Mouse (Mus musculus): ENCODE measurements around the gene St6galnac3. TPM values are rescaled to one million over a fixed set of nuclear protein-coding genes. Genes with fewer than 3 reads are reported as not detected.
A peak's percentile ranks its signal among the peaks of the same experiment; 100 is the strongest.
"Not testable (repeated sequence)": the region's sequence is repeated elsewhere in the genome, so short reads cannot be mapped to it uniquely, and the experiment has no call there.

The St6galnac3 gene
- polyA plus RNA-seq, 1 experiment from 2014 or later, result 8.5 TPM

- TF ChIP-seq CTCF (IDR thresholded peaks at IDR 0.05; ENCODE audit: low read depth), result no peak
- Histone ChIP-seq H3K27ac (ENCODE audit: low read depth, low read length) (no peak overlapping the region), H3K9me3 (ENCODE audit: control insufficient read depth) (no peaks in the 10 kb centered on the region; the same call in 1 of the 2 replicates), H3K27me3 (replicated peaks; ENCODE audit: control insufficient read depth, insufficient read depth, low read length) (no peaks in the 10 kb centered on the region), H3K4me3 (ENCODE audit: low read depth, low read length) (no peak overlapping the region), H3K36me3 (ENCODE audit: control insufficient read depth, insufficient read depth) (no peaks in the 10 kb centered on the region), H3K9ac (ENCODE audit: low read depth, low read length) (no peak overlapping the region), H3K4me2 (replicated peaks; ENCODE audit: low read depth) (no peak overlapping the region), H3K4me1 (replicated peaks; ENCODE audit: control insufficient read depth, insufficient read depth, low read length) (no peaks in the 10 kb centered on the region)
- 53% methylated on average over 5 of the region's 5 CpGs for WGBS
- no peak for ATAC-seq
Observed at GRCm38 (mm10) chr3:153764760-153765159, 39.8 kb upstream of the St6galnac3 start.

DNA sequence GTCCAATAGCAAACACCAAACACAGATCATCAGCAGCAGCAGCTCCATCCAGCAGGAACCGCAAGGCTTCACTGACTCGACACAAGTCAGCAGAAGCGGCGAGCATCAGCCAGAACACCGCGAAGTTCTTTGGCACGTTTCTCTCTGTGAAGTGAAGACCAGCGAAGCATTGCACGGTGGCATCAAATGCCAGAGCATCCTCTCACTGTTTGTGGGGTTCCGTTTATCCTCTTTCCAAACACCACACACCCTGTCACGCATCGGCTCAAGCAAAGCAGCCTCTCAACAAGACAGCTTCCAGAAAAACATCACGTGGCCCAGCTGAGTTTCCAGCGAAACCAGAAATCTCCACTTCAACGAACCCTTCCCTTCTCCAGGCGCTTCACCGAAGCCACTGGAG, 36.2 kb upstream of the St6galnac3 start:
- Histone ChIP-seq H3K9ac (ENCODE audit: low read depth, low read length) (no peak overlapping the region), H3K4me2 (replicated peaks; ENCODE audit: low read depth) (no peak overlapping the region), H3K36me3 (ENCODE audit: control insufficient read depth, insufficient read depth) (no peaks in the 10 kb centered on the region), H3K27me3 (replicated peaks; ENCODE audit: control insufficient read depth, insufficient read depth, low read length) (no peaks in the 10 kb centered on the region), H3K4me3 (ENCODE audit: low read depth, low read length) (no peak overlapping the region), H3K4me1 (replicated peaks; ENCODE audit: control insufficient read depth, insufficient read depth, low read length) (no peaks in the 10 kb centered on the region), H3K27ac (ENCODE audit: low read depth, low read length) (no peak overlapping the region), H3K9me3 (ENCODE audit: control insufficient read depth) (no peaks in the 10 kb centered on the region)
- 80% methylated on average over 17 of the region's 17 CpGs for WGBS
- no peak for ATAC-seq
- no peak for TF ChIP-seq CTCF (IDR thresholded peaks at IDR 0.05; ENCODE audit: low read depth)

DNA sequence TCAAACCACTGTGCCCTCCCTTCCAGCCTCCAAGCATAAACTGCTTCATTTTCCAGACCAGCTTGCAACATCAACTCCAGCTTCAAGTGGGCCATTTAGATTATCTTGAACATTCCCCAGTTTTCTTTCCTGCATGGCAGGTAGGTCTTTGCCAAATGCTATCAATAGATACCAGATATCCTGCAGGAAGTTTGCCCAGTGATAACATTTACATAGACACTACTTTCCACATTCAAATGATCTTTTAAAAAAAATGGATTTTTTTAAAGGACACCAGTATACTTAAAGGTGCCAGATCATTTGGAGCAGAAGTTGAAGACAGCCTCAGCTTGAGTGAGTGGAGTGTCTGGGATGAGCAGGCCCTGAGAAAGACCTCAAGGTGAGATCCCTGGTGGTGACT, 34.3 kb upstream of the St6galnac3 start:
- Histone ChIP-seq H3K4me3 (ENCODE audit: low read depth, low read length) (no peak overlapping the region), H3K27me3 (replicated peaks; ENCODE audit: control insufficient read depth, insufficient read depth, low read length) (no peaks in the 10 kb centered on the region), H3K4me1 (replicated peaks; ENCODE audit: control insufficient read depth, insufficient read depth, low read length) (no peaks in the 10 kb centered on the region), H3K4me2 (replicated peaks; ENCODE audit: low read depth) (no peak overlapping the region), H3K9me3 (ENCODE audit: control insufficient read depth) (no peaks in the 10 kb centered on the region), H3K36me3 (ENCODE audit: control insufficient read depth, insufficient read depth) (no peaks in the 10 kb centered on the region), H3K27ac (ENCODE audit: low read depth, low read length) (no peak overlapping the region), H3K9ac (ENCODE audit: low read depth, low read length) (no peak overlapping the region)
- no peak for ATAC-seq
- no peak for TF ChIP-seq CTCF (IDR thresholded peaks at IDR 0.05; ENCODE audit: low read depth)

- 97% methylated on average over 2 of the region's 2 CpGs for WGBS
- Histone ChIP-seq H3K4me2 (replicated peaks; ENCODE audit: low read depth) (no peak overlapping the region), H3K27ac (ENCODE audit: low read depth, low read length) (no peak overlapping the region), H3K27me3 (replicated peaks; ENCODE audit: control insufficient read depth, insufficient read depth, low read length) (no peaks in the 10 kb centered on the region), H3K4me3 (ENCODE audit: low read depth, low read length) (no peak overlapping the region), H3K9me3 (ENCODE audit: control insufficient read depth) (no peaks in the 10 kb centered on the region), H3K4me1 (replicated peaks; ENCODE audit: control insufficient read depth, insufficient read depth, low read length) (no peaks in the 10 kb centered on the region), H3K36me3 (ENCODE audit: control insufficient read depth, insufficient read depth) (no peaks in the 10 kb centered on the region), H3K9ac (ENCODE audit: low read depth, low read length) (no peak overlapping the region)
- TF ChIP-seq CTCF (IDR thresholded peaks at IDR 0.05; ENCODE audit: low read depth), result peak; percentile 41
- no peak for ATAC-seq
Observed at GRCm38 (mm10) chr3:153756500-153756996, 31.6 kb upstream of the St6galnac3 start.

- not testable (repeated sequence) for H3K27me3 ChIP-seq (replicated peaks; ENCODE audit: control insufficient read depth, insufficient read depth, low read length); H3K4me1 ChIP-seq (replicated peaks; ENCODE audit: control insufficient read depth, insufficient read depth, low read length); H3K36me3 ChIP-seq (ENCODE audit: control insufficient read depth, insufficient read depth); H3K4me2 ChIP-seq (replicated peaks; ENCODE audit: low read depth); ATAC-seq; H3K4me3 ChIP-seq (ENCODE audit: low read depth, low read length); H3K9ac ChIP-seq (ENCODE audit: low read depth, low read length); H3K27ac ChIP-seq (ENCODE audit: low read depth, low read length); H3K9me3 ChIP-seq (ENCODE audit: control insufficient read depth)
- WGBS, result 61% methylated on average over 14 of the region's 14 CpGs
Observed at GRCm38 (mm10) chr3:153755785-153756326, 30.9 kb upstream of the St6galnac3 start.

- Histone ChIP-seq H3K27ac (ENCODE audit: low read depth, low read length) (no peak overlapping the region), H3K4me2 (replicated peaks; ENCODE audit: low read depth) (no peak overlapping the region), H3K9ac (ENCODE audit: low read depth, low read length) (no peak overlapping the region), H3K27me3 (replicated peaks; ENCODE audit: control insufficient read depth, insufficient read depth, low read length) (no peaks in the 10 kb centered on the region), H3K4me3 (ENCODE audit: low read depth, low read length) (no peak overlapping the region), H3K36me3 (ENCODE audit: control insufficient read depth, insufficient read depth) (no peaks in the 10 kb centered on the region), H3K9me3 (ENCODE audit: control insufficient read depth) (no peaks in the 10 kb centered on the region), H3K4me1 (replicated peaks; ENCODE audit: control insufficient read depth, insufficient read depth, low read length) (no peaks in the 10 kb centered on the region)
- 59% methylated on average over 1 of the region's 1 CpGs for WGBS
- no peak for TF ChIP-seq CTCF (IDR thresholded peaks at IDR 0.05; ENCODE audit: low read depth)
- no peak for ATAC-seq
Observed at GRCm38 (mm10) chr3:153751435-153751834, 26.5 kb upstream of the St6galnac3 start.

- Histone ChIP-seq H3K4me2 (replicated peaks; ENCODE audit: low read depth) (no peak overlapping the region), H3K9me3 (ENCODE audit: control insufficient read depth) (no peaks in the 10 kb centered on the region), H3K4me1 (replicated peaks; ENCODE audit: control insufficient read depth, insufficient read depth, low read length) (0 out of 2 replicates have a peak, but pooled peaks cover 2% of the 10 kb centered on the region), H3K4me3 (ENCODE audit: low read depth, low read length) (no peak overlapping the region), H3K27me3 (replicated peaks; ENCODE audit: control insufficient read depth, insufficient read depth, low read length) (no peaks in the 10 kb centered on the region), H3K27ac (ENCODE audit: low read depth, low read length) (no peak overlapping the region), H3K9ac (ENCODE audit: low read depth, low read length) (no peak overlapping the region), H3K36me3 (ENCODE audit: control insufficient read depth, insufficient read depth) (no peaks in the 10 kb centered on the region)
- 82% methylated on average over 6 of the region's 6 CpGs for WGBS
- no peak for TF ChIP-seq CTCF (IDR thresholded peaks at IDR 0.05; ENCODE audit: low read depth)
- no peak for ATAC-seq
Observed at GRCm38 (mm10) chr3:153749359-153749758, 24.4 kb upstream of the St6galnac3 start.

All from intestine, postnatal 0 days (tissue).